Mouse (Mus musculus) splenic B cell, adult 2 months (primary cell): ENCODE data around the gene Cct3.

Source experiments
- DNase-seq: peaks from one replicate; pipeline ENCODE4 v3.0.0-alpha.2; 2011; ENCODE audit warnings: low read depth, low spot score
- H3K27me3 ChIP-seq: 2 replicates; pipeline ENCODE4 v1.6.1; 2012; ENCODE audit warnings: mild to moderate bottlenecking, low read length, moderate library complexity, mixed read lengths; ENCODE audit not compliant: control insufficient read depth, poor library complexity, insufficient read depth, severe bottlenecking
- H3K36me3 ChIP-seq: 2 replicates; pipeline ENCODE4 v1.6.1; 2012; ENCODE audit warnings: mild to moderate bottlenecking, low read length, moderate library complexity, mixed read lengths; ENCODE audit not compliant: control insufficient read depth, poor library complexity, insufficient read depth, severe bottlenecking

Gene Cct3

GRCm38 (mm10) chr3:88334029-88334658 is 37.2 kb downstream of the Cct3 start:
- no peaks in the 10 kb centered on the region for H3K27me3 ChIP-seq
- no peak for DNase-seq
- no peaks in the 10 kb centered on the region; the same call in 1 of the 2 replicates for H3K36me3 ChIP-seq

DNA sequence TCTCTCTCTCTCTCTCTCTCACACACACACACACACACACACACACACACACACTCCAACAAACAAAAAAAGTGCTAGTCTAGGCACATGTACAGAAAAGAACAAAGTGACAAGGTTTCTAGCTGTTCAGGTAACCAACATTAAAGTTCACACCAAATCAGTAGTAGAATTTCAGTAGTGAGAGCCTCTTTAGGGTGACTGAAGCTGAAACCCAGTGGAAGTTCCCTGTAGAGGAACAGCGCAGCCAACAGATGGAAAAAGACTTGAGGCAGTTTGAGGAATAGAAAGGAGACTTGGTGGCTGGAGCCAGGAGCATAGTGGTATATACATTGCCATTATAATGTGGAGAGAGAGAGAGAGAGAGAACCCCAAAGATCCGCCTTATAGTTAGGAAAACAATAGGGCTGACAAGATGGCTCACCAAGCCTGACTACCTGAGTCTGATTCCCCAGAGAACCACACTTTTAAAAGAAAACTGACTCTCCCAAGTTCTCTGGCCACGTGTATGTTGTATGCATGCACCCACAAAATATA is 38.1 kb downstream of the Cct3 start:
- Histone ChIP-seq H3K36me3 (no peaks in the 10 kb centered on the region; the same call in 1 of the 2 replicates), H3K27me3 (no peaks in the 10 kb centered on the region)
- DNase-seq, result no peak

- H3K27me3 ChIP-seq, result no peaks in the 10 kb centered on the region
- DNase-seq, result no peak
Observed at GRCm38 (mm10) chr3:88335436-88336053, 38.6 kb downstream of the Cct3 start.

DNA sequence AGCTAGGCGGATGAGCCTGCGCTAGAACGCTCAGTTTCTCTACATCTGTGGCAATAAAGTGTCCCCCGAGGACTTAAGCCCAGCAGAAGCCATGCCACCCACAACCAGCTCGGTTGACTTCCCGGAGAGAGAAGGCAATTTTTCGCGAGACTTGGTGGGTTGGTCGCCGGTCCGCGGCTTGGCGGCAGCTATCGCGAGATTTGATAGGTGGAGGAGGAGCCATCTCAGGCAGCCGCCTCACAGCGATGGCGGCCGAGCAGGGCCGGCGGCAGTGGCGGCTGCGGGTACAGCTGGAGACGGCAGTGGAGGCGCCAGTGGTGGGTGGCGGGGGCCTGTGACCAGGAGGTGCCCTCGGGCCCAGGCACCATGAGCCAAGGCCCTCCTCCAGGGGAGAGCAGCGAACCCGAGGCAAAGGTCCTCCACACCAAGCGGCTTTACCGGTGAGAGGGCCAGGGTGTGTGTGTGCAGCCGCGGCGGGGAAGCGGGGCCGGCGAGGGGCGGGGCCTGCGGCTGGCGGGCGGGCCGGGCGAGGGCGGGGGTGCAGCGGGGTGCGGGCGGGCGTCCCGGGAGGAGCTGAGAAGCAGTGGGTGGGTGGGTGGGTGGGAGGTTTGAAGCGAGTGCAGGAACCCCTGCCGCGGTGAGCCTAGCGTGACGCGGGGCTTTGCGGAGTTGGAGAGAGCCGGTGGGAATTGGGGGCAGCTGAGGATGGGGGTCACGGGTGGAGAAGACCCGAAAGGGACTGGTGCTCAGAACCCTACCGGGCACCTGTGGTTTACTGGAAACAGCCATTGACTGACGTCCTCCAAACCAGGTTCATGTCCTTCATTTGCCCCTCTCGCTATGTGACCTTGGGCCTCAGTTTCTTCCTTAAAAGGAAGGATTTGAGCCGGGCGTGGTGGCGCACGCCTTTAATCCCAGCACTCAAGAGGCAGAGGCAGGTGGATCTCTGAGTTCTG is 39.4 kb downstream of the Cct3 start, which contains the start of the genes Tmem79 and Smg5:
Tmem79 (minus strand) TSS at position 91 of the 956 bp plus-strand sequence.
Smg5 (plus strand) TSS at position 203 of the 956 bp plus-strand sequence.
- no peaks in the 10 kb centered on the region; the same call in 1 of the 2 replicates for H3K36me3 ChIP-seq
- peak; percentile 98 for DNase-seq
- no peaks in the 10 kb centered on the region for H3K27me3 ChIP-seq

More at GRCm38 (mm10) chr3:88335436-88336053, 38.6 kb downstream of the Cct3 start:
- H3K36me3 ChIP-seq, result no peaks in the 10 kb centered on the region; the same call in 1 of the 2 replicates

- Histone ChIP-seq H3K27me3 (no peaks in the 10 kb centered on the region), H3K36me3 (no peaks in the 10 kb centered on the region; the same call in 1 of the 2 replicates)
- peak; percentile 31 for DNase-seq
Observed at GRCm38 (mm10) chr3:88337367-88338020, 40.6 kb downstream of the Cct3 start.

- H3K27me3 ChIP-seq, result no peaks in the 10 kb centered on the region
- DNase-seq, result no peak
- peaks cover 4% of the 10 kb centered on the region for H3K36me3 ChIP-seq
Observed at GRCm38 (mm10) chr3:88338316-88338715, 41.4 kb downstream of the Cct3 start.

GRCm38 (mm10) chr3:88339006-88339405 is 42.1 kb downstream of the Cct3 start:
- peaks cover 8% of the 10 kb centered on the region for H3K36me3 ChIP-seq
- no peak for DNase-seq
- no peaks in the 10 kb centered on the region for H3K27me3 ChIP-seq

DNA sequence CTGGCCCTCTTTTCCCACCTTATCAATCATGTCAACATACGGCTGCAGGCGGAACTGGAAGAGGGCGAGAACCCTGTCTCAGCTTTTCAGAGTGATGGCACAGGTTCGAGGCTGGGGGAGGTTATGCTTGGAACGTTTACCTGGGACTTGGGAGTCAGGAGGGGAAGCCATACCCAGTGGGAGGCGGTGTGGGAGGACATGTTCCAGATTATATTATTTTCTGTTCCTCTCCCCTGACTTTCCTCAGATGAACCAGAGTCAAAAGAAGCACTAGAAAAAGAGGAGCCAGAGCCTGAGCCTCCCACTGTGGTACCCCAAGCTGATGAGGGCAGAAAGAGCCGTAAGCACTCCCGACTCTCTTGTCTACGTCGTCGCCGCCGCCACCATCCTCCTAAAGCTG is 53.8 kb downstream of the Cct3 start:
- no peaks in the 10 kb centered on the region for H3K27me3 ChIP-seq
- peaks cover 37% of the 10 kb centered on the region for H3K36me3 ChIP-seq
- no peak for DNase-seq

DNA sequence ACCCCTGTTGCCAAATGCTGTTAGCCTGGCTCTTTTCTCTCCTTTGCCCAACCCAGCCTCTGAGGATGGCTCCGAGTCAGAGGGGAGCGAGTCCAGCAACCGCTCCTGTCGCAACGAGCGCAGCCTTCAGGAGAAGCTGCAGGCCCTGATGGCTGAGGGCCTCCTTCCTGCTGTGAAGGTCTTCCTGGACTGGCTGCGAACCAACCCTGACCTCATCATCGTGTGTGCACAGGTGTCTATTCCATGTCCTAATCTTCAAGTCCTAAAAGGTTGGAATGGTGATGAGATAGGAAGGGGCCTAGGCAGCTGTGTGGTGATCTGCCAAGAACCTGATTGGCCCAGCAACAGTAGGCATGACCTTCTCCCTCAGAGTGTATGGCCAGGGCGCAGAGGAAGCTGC is 56.0 kb downstream of the Cct3 start:
- no peak for DNase-seq
- no peaks in the 10 kb centered on the region for H3K27me3 ChIP-seq
- H3K36me3 ChIP-seq, result peaks cover 30% of the 10 kb centered on the region

DNA sequence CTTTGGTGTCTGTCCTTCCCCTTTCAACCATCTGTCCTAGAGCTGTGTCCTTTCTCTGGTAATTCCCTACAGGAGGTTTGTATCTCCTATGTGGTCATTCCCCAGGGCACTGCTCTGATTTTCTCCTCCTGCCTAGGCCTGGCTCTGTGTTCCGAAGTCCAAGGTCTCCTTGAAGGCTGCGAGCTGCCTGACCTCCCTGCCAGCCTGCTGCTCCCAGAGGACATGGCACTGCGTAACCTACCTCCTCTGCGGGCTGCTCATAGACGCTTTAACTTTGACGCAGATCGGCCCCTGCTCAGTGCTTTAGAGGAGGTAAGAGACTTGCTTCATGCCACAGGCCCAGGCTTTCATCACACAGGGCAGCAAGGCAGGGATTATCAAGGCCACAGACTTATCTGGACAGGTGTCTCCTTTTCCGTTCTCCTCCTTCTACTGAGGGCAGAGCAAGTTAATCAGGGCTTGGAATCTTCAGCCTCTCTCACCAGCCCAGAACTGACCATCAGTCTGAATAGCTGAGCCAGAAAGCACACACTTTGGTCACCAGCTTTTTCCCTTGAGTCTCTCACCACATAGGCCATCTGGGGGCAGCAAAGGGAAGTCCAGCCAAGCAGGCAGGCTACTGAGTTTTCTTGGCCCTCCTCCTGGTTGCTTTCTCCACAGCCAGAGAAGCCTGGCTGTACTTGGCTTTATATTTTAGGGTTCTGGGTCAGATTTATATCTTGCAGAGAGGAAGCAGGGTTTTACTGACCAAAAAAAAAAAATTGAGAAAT is 57.7 kb downstream of the Cct3 start:
- no peak for DNase-seq
- H3K36me3 ChIP-seq, result peaks cover 26% of the 10 kb centered on the region
- no peaks in the 10 kb centered on the region for H3K27me3 ChIP-seq

DNA sequence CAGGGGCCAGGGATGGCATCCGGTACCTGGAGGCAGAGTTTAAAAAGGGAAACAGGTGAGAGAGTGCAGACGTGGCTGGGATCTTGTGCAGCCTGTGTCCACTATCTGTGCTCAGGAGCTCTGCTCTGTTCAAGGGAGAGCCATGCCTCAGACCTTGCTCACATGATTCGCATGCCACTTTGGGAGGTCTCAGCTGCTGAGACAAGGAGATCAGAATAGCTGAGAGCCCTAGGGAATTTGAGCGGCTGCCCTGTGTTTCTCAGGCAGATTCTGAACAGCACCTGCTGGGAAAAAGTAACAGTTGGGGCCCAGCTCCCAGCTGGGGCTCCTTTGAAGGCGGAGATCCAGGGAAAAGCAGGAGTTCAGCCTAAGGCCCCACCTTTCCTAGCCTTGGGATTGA is 62.7 kb downstream of the Cct3 start:
- Histone ChIP-seq H3K36me3 (peaks cover 16% of the 10 kb centered on the region), H3K27me3 (no peaks in the 10 kb centered on the region)
- no peak for DNase-seq

- DNase-seq, result no peak
- H3K36me3 ChIP-seq, result peaks cover 16% of the 10 kb centered on the region
- no peaks in the 10 kb centered on the region for H3K27me3 ChIP-seq
Observed at GRCm38 (mm10) chr3:88359989-88360388, 63.1 kb downstream of the Cct3 start.

GRCm38 (mm10) chr3:88361096-88361495 is 64.2 kb downstream of the Cct3 start:
- no peaks in the 10 kb centered on the region for H3K27me3 ChIP-seq
- DNase-seq, result no peak
- peaks cover 16% of the 10 kb centered on the region for H3K36me3 ChIP-seq
